Mouse (Mus musculus) ES-Bruce4 (cell line): ENCODE results near the gene Emx1.

Source experiments
- CTCF ChIP-seq: IDR thresholded peaks from one replicate; pipeline ENCODE4 v1.8.1; 2011; ENCODE audit warnings: low read depth, low read length
- EP300 ChIP-seq: IDR thresholded peaks from 2 replicates; pipeline ENCODE4 v1.6.1; 2011; ENCODE audit warnings: low read depth, low read length; ENCODE audit not compliant: insufficient read depth
- POLR2A ChIP-seq: IDR thresholded peaks from one replicate; pipeline ENCODE4 v1.8.1; 2011; ENCODE audit warnings: low read length; ENCODE audit not compliant: insufficient read depth

DNA sequence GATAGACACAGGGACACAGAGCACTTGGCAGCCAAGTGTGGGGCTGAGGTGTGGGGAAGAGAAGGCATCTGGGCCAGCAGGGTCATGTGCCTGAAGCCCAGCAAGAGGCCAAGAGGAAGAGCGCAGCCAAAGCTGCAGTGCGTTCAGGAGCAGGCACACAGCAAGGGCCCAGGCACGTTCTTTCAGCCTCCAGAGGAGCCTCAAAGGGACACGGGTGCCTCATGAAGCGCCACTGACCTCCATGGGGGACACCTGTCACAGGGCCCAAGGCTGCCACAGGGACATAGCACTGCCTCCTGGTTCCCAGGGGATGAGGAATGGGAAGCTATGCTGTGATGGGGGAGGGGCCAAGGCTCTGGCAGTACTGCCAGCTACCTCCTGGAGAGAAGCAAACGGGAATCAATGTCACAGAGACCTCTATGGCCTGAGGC is 63.6 kb downstream of the Emx1 start:
- no peak for TF ChIP-seq EP300
- no peak for TF ChIP-seq CTCF
- TF ChIP-seq POLR2A = no peak
